Comparison of ENCODE assay signal across 10 mouse cellular contexts in genomic region chr10:43830251-43831018, GRCm38 (mm10).
DNase-seq lines count a peak whose midpoint lies in the region; ATAC-seq and TF ChIP-seq lines count a peak whose summit lies in the region.
"Had no signal": no experiment of that assay in that cellular context is flagged by ENCODE, and none has a peak within 500 bp of the region (broad histone marks: within the 10 kb centered on the region; RNA-seq: fewer than 3 reads in every experiment).

No protein-coding gene starts in this region.

- no peak for DNase-seq in heart, postnatal 25 days (ENCODE audit: low spot score)
- DNase-seq in lung, embryonic 14.5 days: no peak
- DNase-seq in lung, postnatal 4 days: no peak
- DNase-seq in splenic B cell, adult 2 months (ENCODE audit: low read depth, low spot score): peak; percentile 68
- DNase-seq in cerebellum, adult 11 months: no peak
- DNase-seq: thymus, postnatal 14 days had no signal

- H3K4me2 ChIP-seq in heart, embryonic 13.5 days: peak overlapping the region; percentile 52
- peak overlapping the region; percentile 37 for H3K4me2 ChIP-seq in lung, embryonic 14.5 days
- peak overlapping the region; percentile 52 for H3K4me2 ChIP-seq in intestine, postnatal 0 days (replicated peaks; ENCODE audit: low read depth)

- H3K27me3 ChIP-seq in heart, embryonic 13.5 days (replicated peaks): no peaks in the 10 kb centered on the region
- no peaks in the 10 kb centered on the region for H3K27me3 ChIP-seq in lung, embryonic 14.5 days (ENCODE audit: insufficient read depth, low read length)
- no peaks in the 10 kb centered on the region for H3K27me3 ChIP-seq in intestine, postnatal 0 days (replicated peaks; ENCODE audit: control insufficient read depth, insufficient read depth, low read length)
- H3K27me3 ChIP-seq in splenic B cell, adult 2 months (ENCODE audit: control insufficient read depth, insufficient read depth, low read length, poor library complexity, severe bottlenecking): no peaks in the 10 kb centered on the region

- intact Hi-C loops in heart, postnatal 25 days (cut with DNase I): no loop called here

- peak overlapping the region; percentile 52 for H3K9ac ChIP-seq in heart, embryonic 13.5 days
- no peak overlapping the region for H3K9ac ChIP-seq in lung, embryonic 14.5 days
- H3K9ac ChIP-seq in intestine, postnatal 0 days (ENCODE audit: low read depth, low read length): no peak overlapping the region

- H3K4me3 ChIP-seq in heart, embryonic 13.5 days: peak overlapping the region; percentile 14; the same call in 1 of the 2 replicates
- no peak overlapping the region for H3K4me3 ChIP-seq in lung, embryonic 14.5 days (ENCODE audit: low read depth, low read length)
- H3K4me3 ChIP-seq in intestine, postnatal 0 days (ENCODE audit: low read depth, low read length): no peak overlapping the region

- no peak overlapping the region for H3K27ac ChIP-seq in heart, embryonic 13.5 days (replicated peaks)
- no peak overlapping the region for H3K27ac ChIP-seq in lung, embryonic 14.5 days (ENCODE audit: low read depth)
- H3K27ac ChIP-seq in intestine, postnatal 0 days (ENCODE audit: low read depth, low read length): no peak overlapping the region
- H3K27ac ChIP-seq: kidney, postnatal 0 days had no signal

- no peaks in the 10 kb centered on the region for H3K36me3 ChIP-seq in heart, embryonic 13.5 days
- no peaks in the 10 kb centered on the region for H3K36me3 ChIP-seq in lung, embryonic 14.5 days (ENCODE audit: insufficient read depth)
- H3K36me3 ChIP-seq in intestine, postnatal 0 days (ENCODE audit: control insufficient read depth, insufficient read depth): no peaks in the 10 kb centered on the region
- no peaks in the 10 kb centered on the region for H3K36me3 ChIP-seq in splenic B cell, adult 2 months (ENCODE audit: control insufficient read depth, insufficient read depth, low read length, poor library complexity, severe bottlenecking)

- H3K4me1 ChIP-seq in heart, embryonic 13.5 days: peaks cover 26% of the 10 kb centered on the region
- no peaks in the 10 kb centered on the region for H3K4me1 ChIP-seq in lung, embryonic 14.5 days (ENCODE audit: insufficient read depth)
- no peaks in the 10 kb centered on the region for H3K4me1 ChIP-seq in intestine, postnatal 0 days (replicated peaks; ENCODE audit: control insufficient read depth, insufficient read depth, low read length)

- WGBS in heart, embryonic 13.5 days: 26% methylated on average over 17 of the region's 17 CpGs
- 23% methylated on average over 17 of the region's 17 CpGs for WGBS in lung, embryonic 14.5 days
- WGBS in intestine, postnatal 0 days: 37% methylated on average over 17 of the region's 17 CpGs

- 0 out of 2 replicates have a peak, but pooled peaks cover 5% of the 10 kb centered on the region for H3K9me3 ChIP-seq in heart, embryonic 13.5 days
- no peaks in the 10 kb centered on the region for H3K9me3 ChIP-seq in lung, embryonic 14.5 days (ENCODE audit: low read depth, low read length)
- H3K9me3 ChIP-seq in intestine, postnatal 0 days (ENCODE audit: control insufficient read depth): no peaks in the 10 kb centered on the region

- TF ChIP-seq CTCF in lung, embryonic 14.5 days (IDR thresholded peaks at IDR 0.05; ENCODE audit: low read depth): no peak
- TF ChIP-seq CTCF in intestine, postnatal 0 days (IDR thresholded peaks at IDR 0.05; ENCODE audit: low read depth): no peak

- no peak for ATAC-seq in heart, embryonic 13.5 days (ENCODE audit: extremely low read depth, insufficient number of reproducible peaks, low FRiP score, low TSS enrichment)
- no peak; the same call in 1 of the 2 replicates for ATAC-seq in lung, embryonic 14.5 days (ENCODE audit: insufficient read depth)
- 0 out of 2 replicates have a peak, but pooled peaks have one; percentile 16 for ATAC-seq in intestine, postnatal 0 days
- ATAC-seq in granulocyte monocyte progenitor cell, adult 5-6 weeks (replicated peaks; ENCODE audit: poor library complexity, severe bottlenecking): no peak
